Mouse (Mus musculus) kidney, embryonic 15.5 days (tissue): Measurements from ENCODE around the gene Tekt2. TPM values are rescaled to one million over a fixed set of nuclear protein-coding genes. Genes with fewer than 3 reads are reported as not detected.

Source experiments
- ATAC-seq: fragments of 200-750 bp; cut with Nextera tagmentation; replicated peaks from 2 replicates; pipeline ENCODE4 v1.8.0; 2017; ENCODE audit warnings: moderate TSS enrichment; ENCODE audit not compliant: low FRiP score
- H3K27ac ChIP-seq: fragments of 300-500 bp; sonication (generic); 2 replicates; pipeline ENCODE4 v1.5.1; 2015; ENCODE audit warnings: mild to moderate bottlenecking, inconsistent platforms
- H3K27me3 ChIP-seq: fragments of 300-500 bp; sonication (generic); 2 replicates; pipeline ENCODE4 v1.6.1; 2015; ENCODE audit warnings: inconsistent platforms
- H3K36me3 ChIP-seq: fragments of 300-500 bp; sonication (generic); 2 replicates; pipeline ENCODE4 v1.6.1; 2015; ENCODE audit warnings: inconsistent platforms
- H3K4me1 ChIP-seq: fragments of 300-500 bp; sonication (generic); 2 replicates; pipeline ENCODE4 v1.6.1; 2015; ENCODE audit warnings: inconsistent platforms
- H3K4me2 ChIP-seq: fragments of 300-500 bp; sonication (generic); 2 replicates; pipeline ENCODE4 v1.6.1; 2015; ENCODE audit warnings: moderate library complexity, mild to moderate bottlenecking, inconsistent platforms
- H3K4me3 ChIP-seq: fragments of 300-500 bp; sonication (generic); replicated peaks from 2 replicates; pipeline ENCODE4 v1.5.1; 2015; ENCODE audit warnings: mild to moderate bottlenecking, inconsistent platforms
- H3K9ac ChIP-seq: fragments of 300-500 bp; sonication (generic); 2 replicates; pipeline ENCODE4 v1.6.1; 2015; ENCODE audit warnings: mild to moderate bottlenecking, inconsistent platforms
- H3K9me3 ChIP-seq: fragments of 300-500 bp; sonication (generic); replicated peaks from 2 replicates; pipeline ENCODE4 v1.6.1; 2016; ENCODE audit warnings: inconsistent platforms
- WGBS: fragments of 180-500 bp; shearing (Covaris S2); methylation state at CpG from one replicate; pipeline ENCODE4 v1.1.7; 2015; ENCODE audit warnings: mixed read lengths; 5-methylcytosine and 5-hydroxymethylcytosine counted together
- polyA plus RNA-seq: library from polyadenylated mRNA; unstranded; fragments of >200 nt; fragmentation: Nextera tagmentation; extraction: Ambion mirVana; gene quantifications from 2 replicates; pipeline ENCODE4 v1.2.1, GENCODE M21; 2015

The Tekt2 gene
- polyA plus RNA-seq, 1 experiment from 2014 or later: 4.7 TPM

GRCm38 (mm10) chr4:126306058-126306457 is 19.4 kb downstream of the Tekt2 start:
- no peak overlapping the region for H3K4me3 ChIP-seq
- H3K9ac ChIP-seq: no peak overlapping the region
- H3K36me3 ChIP-seq: no peaks in the 10 kb centered on the region
- H3K27ac ChIP-seq: no peak overlapping the region
- H3K4me2 ChIP-seq: no peak overlapping the region
- H3K4me1 ChIP-seq: peaks cover 22% of the 10 kb centered on the region
- ATAC-seq: no peak
- H3K27me3 ChIP-seq: peaks cover 22% of the 10 kb centered on the region
- 94% methylated on average over 6 of the region's 6 CpGs for WGBS
- peaks cover 4% of the 10 kb centered on the region for H3K9me3 ChIP-seq

- H3K9me3 ChIP-seq: peaks cover 4% of the 10 kb centered on the region
- no peak overlapping the region for H3K4me3 ChIP-seq
- no peak overlapping the region for H3K9ac ChIP-seq
- no peak for ATAC-seq
- peaks cover 28% of the 10 kb centered on the region for H3K4me1 ChIP-seq
- WGBS: 90% methylated on average over 1 of the region's 1 CpGs
- H3K27me3 ChIP-seq: peaks cover 28% of the 10 kb centered on the region
- no peaks in the 10 kb centered on the region for H3K36me3 ChIP-seq
- H3K4me2 ChIP-seq: no peak overlapping the region
- H3K27ac ChIP-seq: no peak overlapping the region
Measured at GRCm38 (mm10) chr4:126305428-126305827, 20.1 kb downstream of the Tekt2 start.

GRCm38 (mm10) chr4:126303877-126304276 is 21.6 kb downstream of the Tekt2 start:
- WGBS: 60% methylated on average over 4 of the region's 4 CpGs
- no peak for ATAC-seq
- Histone ChIP-seq H3K4me3 (no peak overlapping the region), H3K4me1 (peaks cover 22% of the 10 kb centered on the region), H3K4me2 (no peak overlapping the region), H3K9ac (no peak overlapping the region), H3K36me3 (no peaks in the 10 kb centered on the region), H3K27me3 (peaks cover 44% of the 10 kb centered on the region), H3K9me3 (peaks cover 4% of the 10 kb centered on the region), H3K27ac (no peak overlapping the region)

- Histone ChIP-seq H3K4me3 (peak overlapping the region; percentile 43), H3K27me3 (peaks cover 64% of the 10 kb centered on the region), H3K9me3 (peaks cover 4% of the 10 kb centered on the region), H3K4me1 (peaks cover 30% of the 10 kb centered on the region), H3K9ac (peak overlapping the region; percentile 25; the same call in 1 of the 2 replicates), H3K27ac (no peak overlapping the region), H3K36me3 (no peaks in the 10 kb centered on the region), H3K4me2 (peak overlapping the region; percentile 77)
- ATAC-seq: 0 out of 2 replicates have a peak, but pooled peaks have one; percentile 27
- WGBS: 8% methylated on average over 27 of the region's 27 CpGs
Measured at GRCm38 (mm10) chr4:126301584-126302309, 23.7 kb downstream of the Tekt2 start.

GRCm38 (mm10) chr4:126300916-126301583 is 24.4 kb downstream of the Tekt2 start:
- H3K4me1 ChIP-seq: peaks cover 36% of the 10 kb centered on the region
- peak overlapping the region; percentile 77 for H3K4me2 ChIP-seq
- ATAC-seq: peak; percentile 40; the same call in 1 of the 2 replicates
- H3K4me3 ChIP-seq: peak overlapping the region; percentile 43
- peaks cover 69% of the 10 kb centered on the region for H3K27me3 ChIP-seq
- H3K9ac ChIP-seq: peak overlapping the region; percentile 25
- H3K27ac ChIP-seq: no peak overlapping the region
- under 1% methylated on average over 49 of the region's 50 CpGs for WGBS
- H3K36me3 ChIP-seq: no peaks in the 10 kb centered on the region
- H3K9me3 ChIP-seq: peaks cover 2% of the 10 kb centered on the region

GRCm38 (mm10) chr4:126296617-126297101 is 28.8 kb downstream of the Tekt2 start:
- Histone ChIP-seq H3K27ac (0 out of 2 replicates have a peak overlapping the region, but pooled peaks have one; percentile 51), H3K4me3 (peak overlapping the region; percentile 30), H3K36me3 (no peaks in the 10 kb centered on the region), H3K9ac (peak overlapping the region; percentile 47), H3K4me2 (peak overlapping the region; percentile 60), H3K27me3 (peaks cover 65% of the 10 kb centered on the region), H3K4me1 (peaks cover 31% of the 10 kb centered on the region), H3K9me3 (no peaks in the 10 kb centered on the region)
- ATAC-seq: peak; percentile 44; the same call in 1 of the 2 replicates
- WGBS: 2% methylated on average over 34 of the region's 34 CpGs

- H3K36me3 ChIP-seq: no peaks in the 10 kb centered on the region
- H3K4me3 ChIP-seq: no peak overlapping the region
- WGBS: 46% methylated on average over 4 of the region's 4 CpGs
- H3K4me1 ChIP-seq: peaks cover 28% of the 10 kb centered on the region
- no peak overlapping the region for H3K27ac ChIP-seq
- no peaks in the 10 kb centered on the region for H3K9me3 ChIP-seq
- H3K9ac ChIP-seq: 0 out of 2 replicates have a peak overlapping the region, but pooled peaks have one; percentile 47
- peak overlapping the region; percentile 60; the same call in 1 of the 2 replicates for H3K4me2 ChIP-seq
- H3K27me3 ChIP-seq: peaks cover 58% of the 10 kb centered on the region
- ATAC-seq: no peak
Measured at GRCm38 (mm10) chr4:126295937-126296336, 29.6 kb downstream of the Tekt2 start.

GRCm38 (mm10) chr4:126295152-126295551 is 30.3 kb downstream of the Tekt2 start:
- no peak overlapping the region for H3K9ac ChIP-seq
- no peak overlapping the region for H3K27ac ChIP-seq
- no peak overlapping the region for H3K4me3 ChIP-seq
- no peak for ATAC-seq
- no peak overlapping the region for H3K4me2 ChIP-seq
- 72% methylated on average over 6 of the region's 6 CpGs for WGBS
- H3K36me3 ChIP-seq: no peaks in the 10 kb centered on the region
- H3K27me3 ChIP-seq: peaks cover 54% of the 10 kb centered on the region
- H3K4me1 ChIP-seq: peaks cover 23% of the 10 kb centered on the region
- H3K9me3 ChIP-seq: no peaks in the 10 kb centered on the region

- peaks cover 51% of the 10 kb centered on the region for H3K27me3 ChIP-seq
- H3K27ac ChIP-seq: no peak overlapping the region
- no peaks in the 10 kb centered on the region for H3K9me3 ChIP-seq
- no peak overlapping the region for H3K9ac ChIP-seq
- 25% methylated on average over 13 of the region's 13 CpGs for WGBS
- H3K36me3 ChIP-seq: no peaks in the 10 kb centered on the region
- no peak overlapping the region for H3K4me2 ChIP-seq
- H3K4me3 ChIP-seq: no peak overlapping the region
- H3K4me1 ChIP-seq: peaks cover 35% of the 10 kb centered on the region
- no peak for ATAC-seq
Measured at GRCm38 (mm10) chr4:126291196-126291595, 34.3 kb downstream of the Tekt2 start.

- no peaks in the 10 kb centered on the region for H3K9me3 ChIP-seq
- H3K9ac ChIP-seq: no peak overlapping the region
- no peak for ATAC-seq
- H3K4me2 ChIP-seq: no peak overlapping the region
- peaks cover 48% of the 10 kb centered on the region for H3K27me3 ChIP-seq
- peaks cover 35% of the 10 kb centered on the region for H3K4me1 ChIP-seq
- no peak overlapping the region for H3K4me3 ChIP-seq
- WGBS: 86% methylated on average over 8 of the region's 8 CpGs
- no peak overlapping the region for H3K27ac ChIP-seq
- no peaks in the 10 kb centered on the region for H3K36me3 ChIP-seq
Measured at GRCm38 (mm10) chr4:126290314-126290713, 35.2 kb downstream of the Tekt2 start.

GRCm38 (mm10) chr4:126288085-126288666 is 37.3 kb downstream of the Tekt2 start:
- H3K27me3 ChIP-seq: peaks cover 60% of the 10 kb centered on the region
- H3K4me2 ChIP-seq: peak overlapping the region; percentile 82
- 34% methylated on average over 17 of the region's 17 CpGs for WGBS
- peak overlapping the region; percentile 28; the same call in 1 of the 2 replicates for H3K27ac ChIP-seq
- H3K4me3 ChIP-seq: peak overlapping the region; percentile 52; the same call in 1 of the 2 replicates
- no peak for ATAC-seq
- H3K36me3 ChIP-seq: no peaks in the 10 kb centered on the region
- H3K4me1 ChIP-seq: peaks cover 35% of the 10 kb centered on the region
- no peak overlapping the region for H3K9ac ChIP-seq
- no peaks in the 10 kb centered on the region for H3K9me3 ChIP-seq
